Mouse (Mus musculus) T-helper 17 cell (primary cell): ENCODE measurements around the gene Ndufaf2.

Source experiments
- in situ Hi-C, 2 experiments: fragments of 300-600 bp; cut with MboI, MseI; formaldehyde crosslinking; loops; 1 replicate in 1 of 2; 2 replicates in 1 of 2; pipeline ENCODE4 v1.15.1; 2025; ENCODE audit warnings: high pct_unique_total_duplicates in 2 of 2

Ndufaf2 gene

DNA sequence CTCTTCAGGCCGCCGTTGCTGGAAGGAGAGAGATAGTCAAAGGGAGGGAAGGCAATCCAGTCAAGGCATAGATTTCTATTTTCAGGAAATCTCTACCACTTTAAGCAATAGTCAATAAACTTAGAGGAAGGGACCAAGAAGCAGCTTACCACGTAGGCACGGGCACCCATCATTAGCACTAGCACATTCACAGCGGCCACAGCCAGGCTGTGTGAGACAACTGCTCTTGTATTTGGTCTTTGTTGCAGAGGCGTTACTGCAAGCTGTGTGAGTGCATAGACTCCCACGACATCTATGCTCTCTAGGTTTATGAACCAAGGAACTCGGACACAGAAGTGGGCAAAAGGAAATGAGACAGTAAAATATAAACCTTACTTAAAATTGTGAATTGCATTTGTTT lies 14.3 kb downstream of the Ndufaf2 start:
- in situ Hi-C loops, result no loop called here

DNA sequence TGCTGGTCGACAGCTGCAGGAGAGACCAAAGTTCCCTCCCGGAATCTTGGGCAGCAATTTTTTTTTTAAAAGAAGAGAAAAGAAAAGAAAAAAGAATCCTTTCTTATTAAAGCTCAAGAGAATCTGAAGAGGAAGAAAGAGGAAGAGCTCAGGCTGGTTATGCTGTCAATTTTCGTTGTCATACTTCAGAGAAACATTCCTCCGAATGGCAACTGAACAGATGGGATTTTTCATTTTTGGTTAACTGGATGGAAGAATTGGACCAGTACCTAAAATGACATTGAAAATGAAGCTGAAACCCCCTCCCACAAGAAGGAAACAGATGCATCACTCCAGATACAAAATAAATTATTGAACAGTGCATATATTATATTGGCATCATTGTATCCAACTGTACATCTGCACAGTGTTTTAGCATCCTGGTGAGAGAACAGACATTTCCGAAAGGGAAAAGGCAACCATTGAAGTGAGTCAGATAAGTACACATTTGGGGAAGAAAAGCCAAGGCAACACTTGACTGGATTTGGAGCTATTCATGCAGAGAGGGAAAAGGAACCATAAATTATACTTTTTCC lies 19.9 kb downstream of the Ndufaf2 start:
- in situ Hi-C loops, result no loop called here

DNA sequence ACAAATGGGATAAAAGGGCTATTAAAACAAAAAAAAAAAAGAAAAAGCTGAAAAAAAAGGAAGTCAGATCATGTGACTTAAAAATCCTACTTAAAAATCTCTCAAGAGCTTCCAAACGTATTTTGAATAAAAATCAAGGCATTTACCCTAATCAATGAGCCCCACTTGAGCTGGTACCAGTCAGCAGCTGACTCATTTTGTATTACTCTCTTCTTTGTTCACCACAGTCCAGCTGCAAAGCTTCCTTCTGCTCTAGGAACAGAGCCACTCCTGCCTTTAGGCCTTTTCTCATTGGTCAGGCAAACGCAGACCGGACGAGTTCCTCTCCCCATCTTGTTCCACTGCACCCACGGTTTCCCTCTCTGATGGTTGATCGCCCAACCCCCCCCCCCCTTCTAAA lies 22.8 kb downstream of the Ndufaf2 start:
- in situ Hi-C loops, result no loop called here

DNA sequence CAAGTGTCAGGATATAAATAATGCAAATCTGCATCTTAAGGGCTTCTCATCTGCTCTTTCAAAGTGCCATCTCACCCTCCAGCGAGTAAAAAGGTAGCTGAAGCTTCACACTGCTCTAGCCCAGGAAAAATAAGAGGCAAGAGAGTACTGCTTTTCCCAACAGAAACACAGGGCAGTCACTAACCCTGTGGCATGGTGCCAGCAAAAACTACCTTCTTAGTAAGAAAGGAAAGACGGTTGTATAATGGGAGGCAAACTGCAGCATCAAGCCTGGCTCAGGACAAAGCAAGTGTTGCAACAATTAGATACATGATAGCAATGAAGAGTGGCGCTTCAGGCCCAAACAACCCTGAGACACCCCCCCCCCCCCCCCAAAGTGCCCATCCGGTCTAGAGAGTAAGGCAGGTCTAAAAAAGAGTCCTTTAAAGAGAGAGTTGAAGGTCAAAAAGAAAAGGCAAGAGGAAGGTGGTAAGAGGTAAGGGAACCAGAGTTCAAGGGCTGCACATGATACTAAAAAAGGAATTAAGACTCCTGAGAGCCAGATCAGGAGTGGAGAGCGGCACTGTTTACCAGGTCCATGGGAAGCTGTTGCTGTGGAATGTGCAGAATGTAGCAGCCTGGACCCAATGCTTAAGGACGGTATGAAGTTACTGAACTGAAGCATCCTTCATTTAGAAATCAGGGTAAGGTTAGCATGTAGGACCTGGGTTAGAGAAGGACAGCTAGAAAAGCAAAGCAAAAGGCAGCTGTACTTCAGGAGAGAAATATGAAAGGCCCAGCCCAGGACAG lies 26.2 kb downstream of the Ndufaf2 start:
- in situ Hi-C loops, result no loop called here

DNA sequence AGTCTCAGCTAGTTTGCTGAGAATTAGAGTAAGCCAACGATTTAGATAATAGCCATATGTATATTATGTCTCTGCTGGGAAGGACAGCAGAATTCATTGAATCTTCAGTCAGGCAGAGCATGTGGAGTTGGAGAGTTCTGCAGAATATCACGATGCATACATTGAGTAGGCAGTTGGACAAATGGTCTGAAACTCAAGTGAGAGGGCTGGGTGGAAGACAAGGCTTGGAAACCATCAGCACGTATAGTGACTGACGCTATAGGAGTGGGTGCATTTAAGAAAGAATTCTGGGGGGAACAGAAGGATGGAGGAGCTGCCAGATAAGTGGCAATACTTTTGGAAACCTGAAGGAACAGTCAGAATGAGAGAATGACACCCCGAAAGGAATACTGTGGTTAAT lies 27.7 kb downstream of the Ndufaf2 start:
- in situ Hi-C loops, result no loop called here

DNA sequence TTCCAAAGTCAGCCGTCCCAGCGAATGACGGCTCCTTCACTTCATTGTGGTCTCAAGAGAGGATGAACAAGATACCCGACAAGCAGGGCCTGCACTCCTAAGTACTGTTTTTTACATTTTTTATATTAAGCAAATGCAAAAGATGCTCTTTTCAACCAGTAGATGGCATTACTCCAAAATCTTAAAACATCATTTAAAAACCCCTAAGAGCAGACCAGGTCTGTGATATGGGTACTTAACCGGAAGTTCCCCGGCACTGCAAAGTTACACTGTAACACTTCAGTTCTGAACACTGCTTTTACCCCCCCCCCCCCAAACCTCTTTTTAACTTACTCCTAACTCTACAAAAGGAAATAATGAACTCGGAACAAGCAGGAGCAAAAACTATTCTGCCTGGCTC lies 29.4 kb downstream of the Ndufaf2 start:
- in situ Hi-C loops, result no loop called here

DNA sequence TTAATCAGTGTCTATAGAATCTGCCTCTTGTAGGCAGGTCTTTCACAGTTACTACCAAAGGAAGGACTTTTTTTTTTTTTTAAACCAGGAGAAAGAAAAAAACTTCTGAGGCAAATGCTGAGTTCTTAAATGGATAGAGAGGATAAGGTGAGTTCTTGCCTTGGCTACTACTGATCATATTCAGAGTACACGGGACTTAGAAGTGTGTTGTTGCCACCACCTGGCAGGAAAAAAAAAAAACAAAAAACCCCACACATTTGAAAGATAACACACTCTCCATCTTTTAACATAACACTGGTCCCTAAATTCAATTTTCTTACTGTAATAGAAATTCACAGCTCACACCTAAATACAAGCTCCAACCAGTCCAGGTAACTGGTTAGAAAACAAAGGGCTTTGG lies 30.5 kb downstream of the Ndufaf2 start:
- in situ Hi-C loops, result no loop called here

DNA sequence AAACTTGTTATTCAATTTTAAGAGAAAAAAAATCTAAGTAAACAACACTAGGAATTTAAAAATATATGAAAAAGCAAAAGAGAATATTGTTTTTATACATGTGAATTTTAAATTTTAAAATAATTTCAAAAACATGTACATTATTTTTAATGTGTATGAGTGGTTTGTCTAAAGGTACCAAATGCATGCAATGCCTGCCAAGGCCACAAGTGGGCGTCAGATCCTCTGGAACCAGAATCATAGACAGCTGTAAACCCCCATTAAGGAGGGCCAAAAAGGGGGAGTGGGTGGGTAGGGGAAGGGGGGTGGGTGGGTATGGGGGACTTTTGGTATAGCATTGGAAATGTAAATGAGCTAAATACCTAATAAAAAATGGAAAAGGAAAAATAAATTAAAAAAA lies 31.3 kb downstream of the Ndufaf2 start:
- in situ Hi-C loops, result no loop called here

DNA sequence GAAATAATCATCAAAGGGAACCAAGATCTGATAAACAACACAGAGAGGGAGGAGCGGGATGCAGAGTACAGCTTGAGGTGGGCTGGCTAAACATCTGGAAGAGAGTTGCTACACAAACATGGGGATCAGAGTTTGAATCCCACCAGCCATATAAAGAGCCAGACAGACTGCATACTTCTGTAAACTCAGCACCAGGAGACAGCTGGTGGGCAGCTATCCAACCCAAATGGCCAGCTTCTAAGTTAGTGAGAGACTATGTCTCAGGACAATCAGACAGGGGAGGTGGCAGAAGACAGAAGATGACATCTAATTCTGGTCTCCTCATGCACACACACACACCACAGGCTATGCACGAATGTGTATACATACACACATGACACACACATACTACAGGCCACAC lies 32.2 kb downstream of the Ndufaf2 start:
- in situ Hi-C loops, result no loop called here

DNA sequence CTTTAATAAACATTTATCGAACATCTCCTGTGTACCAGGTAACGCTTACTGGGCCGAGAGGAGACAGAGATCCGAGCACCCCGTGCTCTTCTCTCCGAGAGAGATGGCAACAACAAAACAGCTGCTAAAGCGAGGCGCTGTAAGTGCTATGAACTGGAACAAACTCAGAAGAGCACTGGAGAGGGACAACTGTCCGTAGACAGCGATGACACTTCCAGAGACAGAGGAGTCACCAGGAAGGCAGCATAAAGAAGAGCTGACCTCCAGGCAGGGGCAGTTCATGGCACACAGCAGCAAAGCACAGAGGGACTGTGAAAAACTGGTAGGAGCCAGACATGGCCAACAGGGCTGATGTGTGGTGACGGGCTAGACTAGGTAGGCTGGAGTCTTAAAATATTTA lies 34.3 kb downstream of the Ndufaf2 start:
- in situ Hi-C loops, result no loop called here

DNA sequence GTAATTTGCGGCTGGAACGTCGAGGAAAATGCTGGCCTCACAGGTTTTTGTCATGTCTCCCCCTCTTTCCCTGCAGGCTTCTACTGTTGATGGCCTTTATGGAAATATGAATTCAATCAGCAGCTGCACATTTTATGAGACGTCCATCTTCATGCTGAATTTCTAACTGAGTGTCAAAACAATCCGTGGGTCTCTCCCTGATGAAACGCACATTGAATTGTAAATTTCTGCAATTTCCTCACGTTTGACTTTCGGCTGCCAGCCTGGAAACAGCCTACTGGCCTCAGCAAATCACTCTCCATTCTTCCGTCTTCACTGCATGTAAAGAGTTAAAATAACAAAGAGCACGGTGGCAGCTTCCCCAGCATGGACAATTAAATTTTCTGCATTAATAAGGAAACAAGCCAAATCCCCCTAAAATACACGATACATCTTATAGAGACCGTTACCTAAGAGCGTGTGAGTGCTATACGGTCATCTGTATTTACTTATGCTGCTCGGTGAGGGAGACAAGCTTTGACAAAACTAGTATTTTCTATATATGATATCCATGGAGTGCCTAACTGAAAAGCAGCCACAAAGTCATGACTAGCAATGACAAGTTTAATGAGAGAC lies 35.2 kb downstream of the Ndufaf2 start:
- in situ Hi-C loops, result no loop called here

DNA sequence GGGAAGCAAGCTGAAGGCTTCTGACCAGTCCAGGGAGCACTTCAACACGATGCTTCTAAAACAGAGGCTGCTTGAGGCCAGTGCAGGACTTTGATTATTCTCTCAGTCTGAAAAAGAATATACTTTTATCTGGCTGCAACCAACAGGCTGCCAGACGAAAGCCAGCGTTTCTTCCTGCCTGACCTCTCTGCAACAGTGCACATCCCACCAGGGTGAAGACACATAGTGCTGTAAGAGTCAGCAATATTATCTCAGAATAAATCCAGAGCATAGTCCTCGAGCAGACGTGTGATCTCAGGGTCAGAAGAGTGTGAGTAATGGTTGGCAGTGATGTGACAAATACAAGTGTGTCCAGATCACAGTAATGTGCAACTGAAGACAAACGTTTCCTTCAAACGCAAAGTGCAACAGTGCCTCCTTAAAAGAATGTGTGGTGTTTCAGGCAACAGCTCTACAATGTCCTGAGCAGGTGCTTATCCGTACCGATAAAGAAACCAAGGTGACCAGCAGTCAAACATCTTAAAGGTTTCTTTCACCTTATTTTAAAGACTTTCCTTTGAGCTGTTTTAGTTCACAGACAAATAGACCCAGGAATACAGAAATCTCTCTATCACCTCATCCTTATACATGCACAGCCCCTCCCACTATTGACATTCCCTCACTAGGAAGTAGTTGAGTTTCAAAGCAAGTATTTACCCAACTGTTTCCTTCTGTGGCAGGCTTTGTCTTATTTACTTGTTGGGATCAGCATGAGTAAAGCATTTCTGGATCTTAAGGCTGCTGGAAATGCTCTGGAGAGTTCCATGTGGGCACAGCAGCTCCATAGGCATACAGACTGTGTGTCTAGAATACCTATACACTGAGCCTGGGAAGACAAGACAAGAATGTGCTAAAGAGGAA lies 38.8 kb downstream of the Ndufaf2 start:
- in situ Hi-C loops, result no loop called here

DNA sequence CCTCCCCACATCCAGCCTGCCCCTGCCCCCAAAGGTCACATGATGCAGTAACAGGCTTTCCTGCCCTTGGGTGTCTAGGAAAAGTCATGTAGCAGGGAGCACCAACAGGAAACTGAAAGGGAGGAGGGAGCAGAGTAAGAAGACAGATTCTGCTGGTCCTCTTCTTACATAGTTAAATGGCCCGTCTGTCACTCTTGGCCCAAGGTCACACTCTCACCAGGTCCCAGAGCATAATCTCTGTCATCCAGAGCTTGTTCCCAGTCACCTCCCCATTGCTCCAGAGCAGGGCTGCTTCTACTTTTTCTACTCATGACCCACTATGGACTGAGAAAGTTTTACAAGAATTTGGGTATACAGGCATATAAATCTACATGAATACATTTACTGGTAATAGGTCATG lies 40.2 kb downstream of the Ndufaf2 start:
- in situ Hi-C loops, result no loop called here

DNA sequence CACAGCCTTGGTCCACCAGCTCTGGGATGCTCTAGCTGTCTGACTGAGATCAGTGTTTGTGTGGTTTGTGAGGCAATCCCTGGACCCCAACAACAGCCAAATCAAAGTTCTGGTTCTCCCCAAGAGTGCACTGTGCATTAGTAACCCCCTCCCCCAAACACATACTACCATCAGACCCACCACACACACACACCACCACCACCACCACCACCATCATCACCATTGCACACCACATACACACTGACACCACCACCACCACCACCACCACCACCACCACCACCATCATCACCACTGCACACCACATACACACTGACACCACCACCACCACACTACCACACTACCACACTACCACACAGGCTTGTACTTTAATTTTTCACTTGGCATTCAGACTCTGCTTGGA lies 40.8 kb downstream of the Ndufaf2 start:
- in situ Hi-C loops, result no loop called here

DNA sequence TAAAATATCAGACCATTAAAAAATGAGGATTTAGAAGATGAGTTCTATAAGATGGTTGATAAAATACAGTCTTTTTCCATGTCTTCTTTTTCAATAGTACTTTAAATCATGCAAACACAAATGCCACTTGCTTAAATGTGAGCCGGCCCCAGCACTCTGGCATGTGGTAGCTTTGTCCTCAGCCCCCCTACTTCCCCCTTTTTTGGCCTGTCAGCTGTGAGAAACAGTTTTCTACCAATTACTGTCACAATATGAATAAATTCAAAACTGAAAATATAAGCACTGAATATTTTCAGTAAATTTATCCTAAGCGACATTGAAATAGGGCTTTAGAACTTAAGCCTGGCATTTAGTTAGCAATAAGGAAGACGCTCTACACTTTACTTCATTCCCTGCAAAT lies 44.2 kb downstream of the Ndufaf2 start:
- in situ Hi-C loops, result no loop called here

DNA sequence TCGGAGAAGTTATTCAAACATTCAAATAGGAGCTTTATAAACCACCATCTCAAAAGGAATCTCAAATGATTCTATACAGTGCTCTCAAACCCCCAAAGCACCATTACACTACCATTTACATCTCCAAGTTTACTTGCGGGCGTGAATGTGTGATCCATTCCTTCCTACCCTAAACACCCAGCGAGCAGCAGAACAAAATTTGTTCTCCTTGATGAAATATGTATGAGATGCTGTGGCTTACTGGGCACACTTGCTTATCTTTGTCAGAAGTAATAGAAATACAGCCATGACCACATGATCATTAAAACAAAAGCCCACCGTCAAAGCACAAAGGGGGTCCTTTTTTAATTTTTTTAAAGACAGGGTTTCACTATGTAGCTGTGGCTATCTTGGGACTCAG lies 44.9 kb downstream of the Ndufaf2 start:
- in situ Hi-C loops, result no loop called here

DNA sequence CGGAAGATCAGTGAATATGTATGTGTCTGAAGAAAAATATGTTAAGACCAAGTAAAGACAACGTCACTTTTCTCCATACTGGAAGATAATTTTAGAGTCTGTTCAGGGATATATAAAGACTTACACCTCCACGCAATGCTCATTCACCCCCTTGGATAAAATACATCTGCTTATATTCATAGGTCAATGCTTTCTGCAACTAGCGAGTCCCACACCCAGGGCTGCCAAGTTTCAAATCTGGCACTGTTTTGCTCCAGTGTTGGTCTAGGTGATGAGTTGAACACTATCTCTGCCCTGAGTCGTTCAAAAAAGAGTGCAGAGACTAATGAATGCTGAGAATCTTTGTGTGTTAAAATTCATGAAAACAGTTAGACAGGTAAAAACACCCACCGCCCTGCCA lies 47.5 kb downstream of the Ndufaf2 start:
- in situ Hi-C loops, result no loop called here

DNA sequence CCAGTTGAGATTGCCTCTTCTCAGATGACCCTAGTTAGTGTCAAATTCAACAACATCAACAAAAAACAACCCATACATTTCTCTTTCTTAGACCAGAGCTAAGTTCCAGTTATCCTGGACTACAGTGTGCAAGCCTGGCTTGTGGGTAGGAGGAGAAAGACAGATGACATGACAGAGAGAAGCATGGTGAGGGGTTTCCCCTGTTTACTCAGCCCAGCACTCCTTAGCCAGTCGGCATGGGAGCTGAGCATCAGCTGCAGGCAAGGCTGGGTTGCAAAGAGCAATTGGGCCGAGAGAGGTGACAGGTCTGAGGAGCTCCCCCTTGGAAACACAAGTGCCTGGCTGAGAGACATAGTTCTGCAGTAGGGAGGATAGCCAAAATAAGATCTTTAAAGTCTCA lies 57.7 kb downstream of the Ndufaf2 start:
- in situ Hi-C loops, result no loop called here

DNA sequence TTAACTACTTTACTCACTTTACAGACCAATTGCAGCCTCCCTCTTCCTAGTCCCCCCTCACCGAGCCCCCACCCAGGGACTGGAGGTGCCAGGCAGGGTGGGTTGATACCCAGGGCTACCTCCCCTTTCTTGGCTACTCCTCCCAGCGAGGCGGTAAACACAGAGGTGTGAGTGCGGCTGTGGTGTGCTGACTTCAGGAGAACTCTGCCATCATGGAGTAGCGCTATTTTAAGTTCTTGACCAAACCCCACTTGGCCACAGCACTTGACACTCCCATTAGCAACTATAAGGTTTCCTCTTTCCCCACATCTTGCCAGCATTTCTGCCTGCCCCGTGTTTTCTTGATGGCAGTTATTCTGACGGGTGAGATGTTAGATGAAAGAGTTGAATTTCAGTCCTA lies 62.0 kb downstream of the Ndufaf2 start:
- in situ Hi-C loops, result no loop called here

DNA sequence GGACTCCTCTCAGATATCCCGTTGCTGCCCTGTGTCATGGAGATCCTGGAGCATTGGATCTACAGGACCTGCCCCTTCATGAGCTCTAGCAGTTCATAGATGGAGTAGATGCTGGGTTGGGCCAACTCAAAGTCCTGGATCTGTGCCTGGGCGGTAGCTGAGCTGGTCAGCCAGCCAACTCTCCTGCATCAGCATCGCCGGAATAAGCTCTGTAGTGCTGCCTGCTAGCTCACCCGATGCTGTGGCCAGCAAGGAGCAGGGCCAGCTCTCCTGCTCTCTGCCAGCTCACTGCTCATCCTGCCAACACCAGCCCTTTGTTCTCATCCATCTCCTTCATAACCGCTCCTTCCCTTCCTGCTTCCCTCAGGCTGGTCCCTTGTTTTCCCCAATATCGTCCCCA lies 62.8 kb downstream of the Ndufaf2 start:
- in situ Hi-C loops, result no loop called here

DNA sequence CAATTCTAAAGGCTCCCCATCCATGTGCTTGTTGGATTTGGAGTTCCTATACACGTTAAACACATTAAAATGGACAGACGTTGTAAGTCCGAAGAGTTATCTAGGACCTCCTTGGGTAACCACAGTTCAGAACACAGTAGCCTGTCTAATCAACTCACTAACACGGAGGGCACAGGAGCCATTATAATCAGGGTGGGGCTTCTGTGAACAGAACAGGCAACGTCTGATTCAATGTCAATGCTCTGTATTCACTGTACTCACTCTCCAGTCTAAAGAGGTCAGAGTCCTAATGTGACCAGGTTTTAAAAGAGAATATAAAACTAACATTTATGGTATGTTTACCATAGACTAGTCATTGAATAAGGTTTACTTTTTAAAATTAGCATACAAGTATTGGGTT lies 63.7 kb downstream of the Ndufaf2 start:
- in situ Hi-C loops, result no loop called here

DNA sequence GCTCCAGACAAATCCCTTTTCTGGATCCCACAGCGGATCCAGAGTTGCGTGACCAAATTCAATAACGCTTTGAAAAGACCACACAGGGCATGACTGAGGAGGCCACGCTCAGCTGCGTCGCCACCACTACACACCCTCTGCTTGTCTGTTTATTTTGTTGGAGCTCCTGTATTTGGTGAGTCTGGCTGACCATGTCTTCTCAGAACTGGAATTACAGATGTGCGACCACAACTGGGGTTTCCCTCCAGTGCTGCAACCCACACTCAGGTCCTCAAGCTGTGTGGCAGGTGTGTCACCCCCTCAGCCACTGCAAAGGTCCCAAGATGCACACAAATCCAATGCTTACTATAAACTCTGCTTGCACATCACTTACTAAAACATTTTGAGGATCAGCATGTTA lies 66.1 kb downstream of the Ndufaf2 start:
- in situ Hi-C loops, result no loop called here
